ENCODE assay signal across 24 mouse cellular contexts in genomic region chr10:5507478-5507877, GRCm38 (mm10). TPM values are rescaled to one million over a fixed set of nuclear protein-coding genes. Genes with fewer than 3 reads are reported as not detected.
A peak's percentile ranks its signal among the peaks of the same experiment; 100 is the strongest.
DNase-seq lines count a peak whose midpoint lies in the region; ATAC-seq and TF ChIP-seq lines count a peak whose summit lies in the region.
"Had no signal": no experiment of that assay in that cellular context is flagged by ENCODE, and none has a peak within 500 bp of the region (broad histone marks: within the 10 kb centered on the region; RNA-seq: fewer than 3 reads in every experiment).

No protein-coding gene starts in this region.

- TF ChIP-seq POLR2A in brain, embryonic 14.5 days (IDR thresholded peaks at IDR 0.05; ENCODE audit: borderline replicate concordance, extremely low read depth, insufficient read depth, insufficient read length, poor library complexity, severe bottlenecking): no peak

- no peaks in the 10 kb centered on the region for H3K4me1 ChIP-seq in heart, embryonic 10.5 days
- H3K4me1 ChIP-seq: embryonic facial prominence, embryonic 13.5 days; embryonic facial prominence, embryonic 15.5 days; forebrain, embryonic 10.5 days; forebrain, embryonic 12.5 days had no signal

- no peak overlapping the region for H3K27ac ChIP-seq in heart, embryonic 10.5 days
- H3K27ac ChIP-seq: embryonic facial prominence, embryonic 13.5 days; embryonic facial prominence, embryonic 15.5 days; forebrain, embryonic 10.5 days; forebrain, embryonic 12.5 days had no signal

- no peaks in the 10 kb centered on the region for H3K36me3 ChIP-seq in heart, embryonic 10.5 days
- H3K36me3 ChIP-seq: embryonic facial prominence, embryonic 13.5 days; embryonic facial prominence, embryonic 15.5 days; forebrain, embryonic 10.5 days; forebrain, embryonic 12.5 days had no signal

- ATAC-seq in frontal cortex, adult (ENCODE audit: low TSS enrichment): peak; percentile 72; the same call in 1 of the 2 replicates
- ATAC-seq in megakaryocyte, adult 5-6 weeks (ENCODE audit: poor library complexity, severe bottlenecking): no peak
- ATAC-seq: forebrain, embryonic 14.5 days had no signal

- no peaks in the 10 kb centered on the region for H3K27me3 ChIP-seq in heart, embryonic 10.5 days (ENCODE audit: insufficient read depth, poor library complexity, severe bottlenecking)
- H3K27me3 ChIP-seq: embryonic facial prominence, embryonic 13.5 days; embryonic facial prominence, embryonic 15.5 days; forebrain, embryonic 12.5 days had no signal

- WGBS in heart, embryonic 10.5 days: 74% methylated on average over 2 of the region's 2 CpGs

- no peak for TF ChIP-seq CTCF in brain, embryonic 14.5 days (IDR thresholded peaks at IDR 0.05; ENCODE audit: borderline replicate concordance, extremely low read depth, insufficient read depth, insufficient read length)

- intact Hi-C loops in left cerebral cortex, postnatal 4 days (cut with DNase I): no loop called here

- H3K9me3 ChIP-seq in heart, embryonic 10.5 days: no peaks in the 10 kb centered on the region
- H3K9me3 ChIP-seq: embryonic facial prominence, embryonic 13.5 days; embryonic facial prominence, embryonic 15.5 days; forebrain, embryonic 10.5 days; forebrain, embryonic 12.5 days had no signal

- no peak for DNase-seq in frontal cortex, postnatal 10 days (ENCODE audit: low spot score in 2 of 2)
- DNase-seq in left cerebral cortex, adult 11 months (ENCODE audit: low spot score): peak; percentile 12
- DNase-seq in left cerebral cortex, postnatal 4 days: no peak
- peak; percentile 45 for DNase-seq in brain, adult 2 months (ENCODE audit: low read depth, low spot score)
- peak; percentile 13 for DNase-seq in brain, embryonic 14.5 days (ENCODE audit: low read depth)
- DNase-seq in heart, embryonic 10.5 days (ENCODE audit: low spot score): no peak
- DNase-seq: adrenal gland, adult 2 months; adrenal gland, postnatal 10 days; adrenal gland, postnatal 25 days; cerebellum, adult 11 months; cerebellum, adult 18-20 months; cerebellum, adult 8-10 months; cerebellum, adult 9-11 months; cerebellum, postnatal 14 days; cerebellum, postnatal 36 days; embryo, embryonic 11 days had no signal

- H3K4me3 ChIP-seq in heart, embryonic 10.5 days: no peak overlapping the region
- H3K4me3 ChIP-seq: embryonic facial prominence, embryonic 13.5 days; embryonic facial prominence, embryonic 15.5 days; erythroblast, embryonic 14.5 days; forebrain, embryonic 10.5 days; forebrain, embryonic 12.5 days had no signal

RNA-seq across cellular contexts. Expression of gene Syne1, which starts 43.8 kb away (rescaled TPM):
- 10 to 100 TPM; 57.9 to 58.8 TPM for total RNA-seq in left cerebral cortex, postnatal 4 days (2021)
- 9.0 and 20.4 TPM in 2 replicates for polyA plus RNA-seq in brain, embryonic 14.5 days (2012; rRNA removed)
- polyA plus RNA-seq in heart, embryonic 10.5 days (2016; fragmentation: Nextera tagmentation; extraction: Ambion mirVana): 6.8 and 13.2 TPM in 2 replicates
- 69.0 and 85.1 TPM in 2 replicates for total RNA-seq in megakaryocyte, adult 5-6 weeks (2015)
- total RNA-seq in megakaryocyte, adult 5-6 weeks (2017): 103 and 141 TPM in 2 replicates

Comparison
In these comparisons a context has a peak if more than half of its experiments do, and no peak if none do; other contexts are left out.
1. DNase-seq: peak in left cerebral cortex, adult 11 months (single experiment), brain, adult 2 months (single experiment) and brain, embryonic 14.5 days (single experiment); none in frontal cortex, postnatal 10 days (0 of 2), left cerebral cortex, postnatal 4 days (single experiment) and heart, embryonic 10.5 days (single experiment).